8 mouse cellular contexts compared by ENCODE assay signal in the genomic region with DNA sequence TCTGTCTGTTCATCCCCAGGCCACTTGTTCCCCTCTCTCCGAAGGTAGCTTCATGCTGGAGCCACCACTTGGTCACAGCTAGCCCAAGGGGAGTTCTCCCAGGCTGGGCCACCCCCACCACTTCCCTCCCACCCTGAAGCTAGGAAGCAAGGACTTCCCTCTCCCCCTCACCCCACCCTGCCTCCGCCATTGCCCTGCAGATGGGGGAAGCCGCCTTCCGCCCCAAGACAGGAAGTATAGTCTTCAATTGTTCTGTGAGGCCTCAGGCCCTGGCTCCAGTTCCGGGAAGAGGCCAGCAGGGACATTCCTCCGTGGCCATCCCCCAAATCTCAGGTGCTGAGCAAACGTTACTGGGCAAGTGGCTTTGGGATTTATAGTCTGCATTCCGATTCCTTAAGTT. TPM values are rescaled to one million over a fixed set of nuclear protein-coding genes. Genes with fewer than 3 reads are reported as not detected.
A peak's percentile ranks its signal among the peaks of the same experiment; 100 is the strongest.
DNase-seq lines count a peak whose midpoint lies in the region; ATAC-seq and TF ChIP-seq lines count a peak whose summit lies in the region.

No protein-coding gene starts in this region.

- ATAC-seq in midbrain, postnatal 0 days (ENCODE audit: low FRiP score), result no peak
- peak; percentile 37; the same call in 1 of the 2 replicates for ATAC-seq in heart, embryonic 14.5 days (ENCODE audit: insufficient number of reproducible peaks, insufficient read depth, low FRiP score, low read depth)
- ATAC-seq in liver, embryonic 16.5 days (ENCODE audit: low read depth), result no peak
- ATAC-seq in forebrain, embryonic 13.5 days, result no peak
- ATAC-seq in forebrain, embryonic 15.5 days (replicated peaks), result no peak

- WGBS in midbrain, embryonic 10.5 days, result 62% methylated on average over 8 of the region's 8 CpGs
- 60% methylated on average over 8 of the region's 8 CpGs for WGBS in midbrain, postnatal 0 days
- 14% methylated on average over 8 of the region's 8 CpGs for WGBS in heart, embryonic 14.5 days
- WGBS in liver, embryonic 16.5 days (ENCODE audit: insufficient replicate concordance), result 28% methylated on average over 8 of the region's 8 CpGs
- 58% methylated on average over 8 of the region's 8 CpGs for WGBS in forebrain, embryonic 13.5 days
- WGBS in forebrain, embryonic 15.5 days, result 62% methylated on average over 8 of the region's 8 CpGs

- H3K9me3 ChIP-seq in midbrain, embryonic 10.5 days (replicated peaks), result no peaks in the 10 kb centered on the region
- H3K9me3 ChIP-seq in midbrain, postnatal 0 days (ENCODE audit: low read length), result no peaks in the 10 kb centered on the region
- no peaks in the 10 kb centered on the region for H3K9me3 ChIP-seq in heart, embryonic 14.5 days (ENCODE audit: control insufficient read depth, low read length)
- no peaks in the 10 kb centered on the region for H3K9me3 ChIP-seq in liver, embryonic 16.5 days (replicated peaks; ENCODE audit: control insufficient read depth, low read length)
- H3K9me3 ChIP-seq in forebrain, embryonic 13.5 days (replicated peaks), result no peaks in the 10 kb centered on the region
- no peaks in the 10 kb centered on the region for H3K9me3 ChIP-seq in forebrain, embryonic 15.5 days

- H3K4me1 ChIP-seq in midbrain, embryonic 10.5 days, result peaks cover 28% of the 10 kb centered on the region
- peaks cover 5% of the 10 kb centered on the region; the same call in 1 of the 2 replicates for H3K4me1 ChIP-seq in midbrain, postnatal 0 days (ENCODE audit: insufficient read depth, low read length)
- peaks cover 37 to 60% of the 10 kb centered on the region in 2 experiments for H3K4me1 ChIP-seq in heart, embryonic 14.5 days (ENCODE audit: control insufficient read depth in 2 of 2, insufficient read depth in 2 of 2, low read length in 2 of 2)
- peaks cover 36% of the 10 kb centered on the region for H3K4me1 ChIP-seq in liver, embryonic 16.5 days (ENCODE audit: control insufficient read depth, low read depth, low read length)
- H3K4me1 ChIP-seq in forebrain, embryonic 13.5 days, result peaks cover 6% of the 10 kb centered on the region
- peaks cover 6% of the 10 kb centered on the region for H3K4me1 ChIP-seq in forebrain, embryonic 15.5 days

- TF ChIP-seq CTCF in midbrain, postnatal 0 days (IDR thresholded peaks at IDR 0.05), result no peak

- H3K27ac ChIP-seq in midbrain, embryonic 10.5 days (replicated peaks), result peak overlapping the region; percentile 35; the same call in 1 of the 2 replicates
- no peak overlapping the region for H3K27ac ChIP-seq in midbrain, postnatal 0 days (ENCODE audit: low read depth, low read length)
- H3K27ac ChIP-seq in heart, embryonic 14.5 days (replicated peaks in 1 of 2; ENCODE audit: control insufficient read depth in 1 of 2, insufficient read depth in 1 of 2, low read depth in 2 of 2, low read length in 2 of 2), result peak overlapping the region; percentile 91 to 92
- peak overlapping the region; percentile 48 for H3K27ac ChIP-seq in liver, embryonic 16.5 days (ENCODE audit: low read length)
- no peak overlapping the region for H3K27ac ChIP-seq in forebrain, embryonic 13.5 days
- H3K27ac ChIP-seq in forebrain, embryonic 15.5 days (replicated peaks), result no peak overlapping the region

- H3K36me3 ChIP-seq in midbrain, embryonic 10.5 days, result no peaks in the 10 kb centered on the region
- no peaks in the 10 kb centered on the region for H3K36me3 ChIP-seq in midbrain, postnatal 0 days (ENCODE audit: insufficient read depth, low read length)
- peaks cover 16% of the 10 kb centered on the region for H3K36me3 ChIP-seq in heart, embryonic 14.5 days (ENCODE audit: control insufficient read depth, insufficient read depth, low read length)
- H3K36me3 ChIP-seq in liver, embryonic 16.5 days (ENCODE audit: control insufficient read depth, insufficient read depth), result no peaks in the 10 kb centered on the region
- H3K36me3 ChIP-seq in forebrain, embryonic 13.5 days (ENCODE audit: poor library complexity, severe bottlenecking), result no peaks in the 10 kb centered on the region
- no peaks in the 10 kb centered on the region for H3K36me3 ChIP-seq in forebrain, embryonic 15.5 days

- H3K4me2 ChIP-seq in midbrain, postnatal 0 days (ENCODE audit: low read depth, low read length, poor library complexity, severe bottlenecking), result no peak overlapping the region
- H3K4me2 ChIP-seq in heart, embryonic 14.5 days (ENCODE audit: low read length), result peak overlapping the region; percentile 100
- peak overlapping the region; percentile 100 for H3K4me2 ChIP-seq in liver, embryonic 16.5 days (ENCODE audit: low read depth, low read length)
- H3K4me2 ChIP-seq in forebrain, embryonic 13.5 days, result no peak overlapping the region
- H3K4me2 ChIP-seq in forebrain, embryonic 15.5 days (replicated peaks), result no peak overlapping the region

- no peak overlapping the region for H3K9ac ChIP-seq in midbrain, postnatal 0 days (replicated peaks; ENCODE audit: low read length, poor library complexity, severe bottlenecking)
- H3K9ac ChIP-seq in heart, embryonic 14.5 days (ENCODE audit: low read length), result peak overlapping the region; percentile 85
- no peak overlapping the region for H3K9ac ChIP-seq in liver, embryonic 16.5 days (ENCODE audit: low read depth, low read length)
- no peak overlapping the region for H3K9ac ChIP-seq in forebrain, embryonic 13.5 days
- no peak overlapping the region for H3K9ac ChIP-seq in forebrain, embryonic 15.5 days (replicated peaks)

- H3K27me3 ChIP-seq in midbrain, embryonic 10.5 days (ENCODE audit: low read depth, poor library complexity, severe bottlenecking), result peaks cover 37% of the 10 kb centered on the region
- H3K27me3 ChIP-seq in midbrain, postnatal 0 days (ENCODE audit: insufficient read depth, low read length), result peaks cover 22% of the 10 kb centered on the region
- no peaks in the 10 kb centered on the region for H3K27me3 ChIP-seq in heart, embryonic 14.5 days (ENCODE audit: control insufficient read depth, insufficient read depth, low read length)
- no peaks in the 10 kb centered on the region for H3K27me3 ChIP-seq in liver, embryonic 16.5 days (ENCODE audit: control insufficient read depth, insufficient read depth, low read depth, low read length)
- peaks cover 28% of the 10 kb centered on the region for H3K27me3 ChIP-seq in forebrain, embryonic 13.5 days
- peaks cover 21% of the 10 kb centered on the region for H3K27me3 ChIP-seq in forebrain, embryonic 15.5 days

- no peak overlapping the region for H3K4me3 ChIP-seq in midbrain, embryonic 10.5 days
- H3K4me3 ChIP-seq in midbrain, postnatal 0 days (ENCODE audit: low read depth, low read length), result no peak overlapping the region
- H3K4me3 ChIP-seq in heart, embryonic 14.5 days (ENCODE audit: control insufficient read depth in 1 of 2, insufficient read depth in 1 of 2, low read depth in 1 of 2, low read length in 2 of 2), result peak overlapping the region; percentile 82 to 83
- H3K4me3 ChIP-seq in liver, embryonic 16.5 days (ENCODE audit: low read depth, low read length), result peak overlapping the region; percentile 13
- no peak overlapping the region for H3K4me3 ChIP-seq in forebrain, embryonic 13.5 days
- H3K4me3 ChIP-seq in forebrain, embryonic 15.5 days, result no peak overlapping the region

- DNase-seq in midbrain, embryonic 10.5 days (ENCODE audit: low spot score), result no peak
- no peak for DNase-seq in midbrain, postnatal 0 days (ENCODE audit: low spot score)
- peak; percentile 73 to 76 for DNase-seq in thymus, postnatal 10 days (ENCODE audit: low spot score in 2 of 2)
- DNase-seq in frontal cortex, postnatal 25 days (ENCODE audit: low spot score in 2 of 2), result no peak

RNA-seq across cellular contexts. Expression of a gene that starts 6.1 kb away (rescaled TPM):
- polyA plus RNA-seq in midbrain, embryonic 10.5 days (2016; fragmentation: Nextera tagmentation; extraction: Ambion mirVana), result 1.3 and 1.6 TPM in 2 replicates
- total RNA-seq in midbrain, postnatal 0 days (2014; rRNA removed), result 0.77 and 0.85 TPM in 2 replicates
- polyA plus RNA-seq in midbrain, postnatal 0 days (2015; fragmentation: Nextera tagmentation; extraction: Ambion mirVana), result 0.35 and 0.93 TPM in 2 replicates
- polyA plus RNA-seq in heart, embryonic 14.5 days (2014; fragmentation: Nextera tagmentation; extraction: Ambion mirVana), result 29.0 and 33.7 TPM in 2 replicates
- polyA plus RNA-seq in liver, embryonic 16.5 days (2015; fragmentation: Nextera tagmentation; extraction: Ambion mirVana), result 6.5 and 7.0 TPM in 2 replicates
- polyA plus RNA-seq in forebrain, embryonic 13.5 days (2015; fragmentation: Nextera tagmentation; extraction: Ambion mirVana), result 0.36 and 0.73 TPM in 2 replicates
- polyA plus RNA-seq in forebrain, embryonic 15.5 days (2015; fragmentation: Nextera tagmentation; extraction: Ambion mirVana), result 0.46 and 0.54 TPM in 2 replicates

RNA-seq across cellular contexts. Expression of a gene that starts 16.8 kb away (rescaled TPM):
- polyA plus RNA-seq in midbrain, embryonic 10.5 days (2016; fragmentation: Nextera tagmentation; extraction: Ambion mirVana), result 7.1 and 7.8 TPM in 2 replicates
- 31.2 and 47.0 TPM in 2 replicates for total RNA-seq in midbrain, postnatal 0 days (2014; rRNA removed)
- polyA plus RNA-seq in midbrain, postnatal 0 days (2015; fragmentation: Nextera tagmentation; extraction: Ambion mirVana), result 24.9 and 29.0 TPM in 2 replicates
- polyA plus RNA-seq in heart, embryonic 14.5 days (2014; fragmentation: Nextera tagmentation; extraction: Ambion mirVana), result 13.3 and 13.6 TPM in 2 replicates
- 1.4 and 2.1 TPM in 2 replicates for polyA plus RNA-seq in liver, embryonic 16.5 days (2015; fragmentation: Nextera tagmentation; extraction: Ambion mirVana)
- polyA plus RNA-seq in forebrain, embryonic 13.5 days (2015; fragmentation: Nextera tagmentation; extraction: Ambion mirVana), result 10.3 and 11.9 TPM in 2 replicates
- polyA plus RNA-seq in forebrain, embryonic 15.5 days (2015; fragmentation: Nextera tagmentation; extraction: Ambion mirVana), result 16.4 and 17.0 TPM in 2 replicates

Comparison
In these comparisons a context has a peak if more than half of its experiments do, and no peak if none do; other contexts are left out.
1. H3K27ac ChIP-seq: peak in midbrain, embryonic 10.5 days (single experiment), heart, embryonic 14.5 days (2 of 2) and liver, embryonic 16.5 days (single experiment); none in midbrain, postnatal 0 days (single experiment), forebrain, embryonic 13.5 days (single experiment) and forebrain, embryonic 15.5 days (single experiment).
2. DNase-seq: peak in thymus, postnatal 10 days (2 of 2); none in midbrain, embryonic 10.5 days (single experiment), midbrain, postnatal 0 days (single experiment) and frontal cortex, postnatal 25 days (0 of 2).
3. H3K4me3 ChIP-seq: peak in heart, embryonic 14.5 days (2 of 2) and liver, embryonic 16.5 days (single experiment); none in midbrain, embryonic 10.5 days (single experiment), midbrain, postnatal 0 days (single experiment), forebrain, embryonic 13.5 days (single experiment) and forebrain, embryonic 15.5 days (single experiment).
4. H3K4me2 ChIP-seq: peak in heart, embryonic 14.5 days (single experiment) and liver, embryonic 16.5 days (single experiment); none in midbrain, postnatal 0 days (single experiment), forebrain, embryonic 13.5 days (single experiment) and forebrain, embryonic 15.5 days (single experiment).